Mouse (Mus musculus) midbrain, embryonic 11.5 days (tissue): Measurements from ENCODE around the gene Aox4. TPM values are rescaled to one million over a fixed set of nuclear protein-coding genes. Genes with fewer than 3 reads are reported as not detected.

ENCODE experiments used
- polyA plus RNA-seq: library from polyadenylated mRNA; unstranded; fragments of >200 nt; fragmentation: Nextera tagmentation; extraction: Ambion mirVana; gene quantifications from 2 replicates; pipeline ENCODE4 v1.2.1, GENCODE M21; 2014

The Aox4 gene
- polyA plus RNA-seq, 1 experiment from 2014 or later: not detected

Other genes starting within 250 kb of the Aox4 start
- gene Sgo2a, start 214.4 kb upstream of the Aox4 start, polyA plus RNA-seq: 30.3 and 30.5 TPM in 2 replicates
- 18.1 and 21.7 TPM in 2 replicates for gene Kctd18, start 191.4 kb upstream of the Aox4 start, polyA plus RNA-seq
- gene Aox1, start 180.5 kb upstream of the Aox4 start, polyA plus RNA-seq: 0.15 and 0.18 TPM in 2 replicates
- 0.07 and 0.08 TPM in 2 replicates for gene Aox3, start 97.3 kb upstream of the Aox4 start, polyA plus RNA-seq
- not detected in 2 replicates for gene Aox2, start 67.9 kb downstream of the Aox4 start, polyA plus RNA-seq
- 587 and 613 TPM in 2 replicates for gene Bzw1, start 182.5 kb downstream of the Aox4 start, polyA plus RNA-seq
- gene Clk1, start 213.7 kb downstream of the Aox4 start, polyA plus RNA-seq: 157 and 173 TPM in 2 replicates
- 66.6 and 67.2 TPM in 2 replicates for gene Nif3l1, start 234.8 kb downstream of the Aox4 start, polyA plus RNA-seq
- gene Ppil3, start 235.1 kb downstream of the Aox4 start, polyA plus RNA-seq: 56.8 and 61.9 TPM in 2 replicates